Mouse (Mus musculus) T-cell, adult 66 days (primary cell): ENCODE measurements around the gene Ugt2a2. TPM values are rescaled to one million over a fixed set of nuclear protein-coding genes. Genes with fewer than 3 reads are reported as not detected.

Source experiments
- total RNA-seq, 2 experiments: library from RNA; stranded (reverse); gene quantifications; 3 replicates in 1 of 2; 4 replicates in 1 of 2; pipeline ENCODE4 v1.2.4; 2023

Gene Ugt2a2
- not detected for total RNA-seq

DNA sequence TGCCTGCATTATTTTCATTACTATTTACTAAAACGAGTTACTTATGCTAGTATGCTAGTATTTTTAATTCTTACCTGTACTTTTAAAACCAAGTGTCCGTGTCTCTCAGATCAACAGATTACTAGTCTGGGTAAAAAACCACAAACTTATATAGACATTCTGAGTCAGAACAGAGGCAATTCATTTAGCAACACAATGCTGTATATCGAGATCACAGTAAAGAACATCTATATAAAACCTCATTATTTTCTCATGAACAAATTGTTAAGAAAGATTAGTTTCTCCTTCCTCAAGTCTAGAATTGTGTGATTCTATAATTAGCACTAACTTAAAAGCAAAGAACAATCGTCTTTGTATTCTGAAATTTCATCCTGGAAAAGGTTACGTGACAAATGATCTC is at the start of gene Ugt2a2:
Ugt2a2 (minus strand) TSS at position 101 of the 400 bp plus-strand sequence.

GRCm38 (mm10) chr5:87490771-87491170 is 8.7 kb upstream of the Ugt2a2 start, which contains the start of gene Ugt2a1:
TSS of gene Ugt2a1 (minus strand) at chr5:87490871.

GRCm38 (mm10) chr5:87486706-87487105 is 4.6 kb upstream of the Ugt2a2 start, which contains the start of gene Gm43638:
TSS of gene Gm43638 (minus strand) at chr5:87486806.

GRCm38 (mm10) chr5:87424041-87424440 is 58.0 kb downstream of the Ugt2a2 start, which contains the start of gene Ugt2b38:
TSS of gene Ugt2b38 (minus strand) at chr5:87424203.

Other genes with a start within 250 kb of the Ugt2a2 start
- gene Ugt2b37, start 227.5 kb downstream of the Ugt2a2 start, total RNA-seq = not detected
- gene Ugt2a3, start 145.1 kb downstream of the Ugt2a2 start, total RNA-seq = not detected
- not detected for gene Ugt2b38, start 58.1 kb downstream of the Ugt2a2 start, total RNA-seq
- not detected for gene Gm43638, start 4.5 kb upstream of the Ugt2a2 start, total RNA-seq
- not detected for gene Ugt2a1, start 8.6 kb upstream of the Ugt2a2 start, total RNA-seq
- gene Sult1b1, start 55.9 kb upstream of the Ugt2a2 start, total RNA-seq = not detected
- not detected for gene Sult1d1, start 86.8 kb upstream of the Ugt2a2 start, total RNA-seq
- not detected for gene Sult1e1, start 109.3 kb upstream of the Ugt2a2 start, total RNA-seq
- gene Csn1s1, start 183.9 kb upstream of the Ugt2a2 start, total RNA-seq = not detected
- not detected for gene Csn2, start 217.4 kb upstream of the Ugt2a2 start, total RNA-seq